Mouse (Mus musculus): ENCODE results near the gene Oit3.

Oit3 gene

GRCm38 (mm10) chr10:59441735-59442134 is at the start of gene Oit3:
TSS of gene Oit3 (minus strand) at chr10:59441778.
- no peak for DNase-seq (ENCODE audit: low read depth, low spot score)

GRCm38 (mm10) chr10:59490920-59491319 is 49.3 kb upstream of the Oit3 start:
- DNase-seq (ENCODE audit: low read depth, low spot score): no peak

GRCm38 (mm10) chr10:59489411-59489810 is 47.8 kb upstream of the Oit3 start:
- DNase-seq (ENCODE audit: low read depth, low spot score): no peak

- no peak for DNase-seq (ENCODE audit: low read depth, low spot score)
Measured at GRCm38 (mm10) chr10:59487351-59487750, 45.8 kb upstream of the Oit3 start.

GRCm38 (mm10) chr10:59484318-59484717 is 42.7 kb upstream of the Oit3 start:
- no peak for DNase-seq (ENCODE audit: low read depth, low spot score)

GRCm38 (mm10) chr10:59481381-59481780 is 39.8 kb upstream of the Oit3 start:
- no peak for DNase-seq (ENCODE audit: low read depth, low spot score)

- no peak for DNase-seq (ENCODE audit: low read depth, low spot score)
Measured at GRCm38 (mm10) chr10:59470451-59470850, 28.9 kb upstream of the Oit3 start.

- DNase-seq (ENCODE audit: low read depth, low spot score): peak; percentile 36
Measured at GRCm38 (mm10) chr10:59467297-59467696, 25.7 kb upstream of the Oit3 start.

GRCm38 (mm10) chr10:59466626-59467025 is 25.0 kb upstream of the Oit3 start:
- no peak for DNase-seq (ENCODE audit: low read depth, low spot score)

- no peak for DNase-seq (ENCODE audit: low read depth, low spot score)
Measured at GRCm38 (mm10) chr10:59465546-59465945, 24.0 kb upstream of the Oit3 start.

GRCm38 (mm10) chr10:59462307-59462706 is 20.7 kb upstream of the Oit3 start:
- no peak for DNase-seq (ENCODE audit: low read depth, low spot score)

- no peak for DNase-seq (ENCODE audit: low read depth, low spot score)
Measured at GRCm38 (mm10) chr10:59459767-59460166, 18.2 kb upstream of the Oit3 start.

GRCm38 (mm10) chr10:59454631-59455030 is 13.1 kb upstream of the Oit3 start:
- peak; percentile 26 for DNase-seq (ENCODE audit: low read depth, low spot score)

GRCm38 (mm10) chr10:59451839-59452238 is 10.3 kb upstream of the Oit3 start:
- peak; percentile 57 for DNase-seq (ENCODE audit: low read depth, low spot score)

GRCm38 (mm10) chr10:59447546-59447945 is 6.0 kb upstream of the Oit3 start:
- no peak for DNase-seq (ENCODE audit: low read depth, low spot score)

- DNase-seq (ENCODE audit: low read depth, low spot score): no peak
Measured at GRCm38 (mm10) chr10:59446911-59447437, 5.4 kb upstream of the Oit3 start.

- DNase-seq (ENCODE audit: low read depth, low spot score): no peak
Measured at GRCm38 (mm10) chr10:59444635-59445034, 3.1 kb upstream of the Oit3 start.

- no peak for DNase-seq (ENCODE audit: low read depth, low spot score)
Measured at GRCm38 (mm10) chr10:59444106-59444505, 2.5 kb upstream of the Oit3 start.

- DNase-seq (ENCODE audit: low read depth, low spot score): no peak
Measured at GRCm38 (mm10) chr10:59443212-59443611, 1.6 kb upstream of the Oit3 start.

GRCm38 (mm10) chr10:59440177-59440576 is 1.4 kb downstream of the Oit3 start:
- no peak for DNase-seq (ENCODE audit: low read depth, low spot score)

- no peak for DNase-seq (ENCODE audit: low read depth, low spot score)
Measured at GRCm38 (mm10) chr10:59439508-59439931, 2.1 kb downstream of the Oit3 start.

GRCm38 (mm10) chr10:59438651-59439050 is 2.9 kb downstream of the Oit3 start:
- DNase-seq (ENCODE audit: low read depth, low spot score): no peak

GRCm38 (mm10) chr10:59435746-59436145 is 5.8 kb downstream of the Oit3 start:
- no peak for DNase-seq (ENCODE audit: low read depth, low spot score)

GRCm38 (mm10) chr10:59430701-59431218 is 10.8 kb downstream of the Oit3 start:
- no peak for DNase-seq (ENCODE audit: low read depth, low spot score)
